Mouse (Mus musculus): ENCODE measurements around the gene Tatdn3. TPM values are rescaled to one million over a fixed set of nuclear protein-coding genes. Genes with fewer than 3 reads are reported as not detected.
A peak's percentile ranks its signal among the peaks of the same experiment; 100 is the strongest.

The Tatdn3 gene
- polyA plus RNA-seq, 1 experiment: 60.7 TPM

DNA sequence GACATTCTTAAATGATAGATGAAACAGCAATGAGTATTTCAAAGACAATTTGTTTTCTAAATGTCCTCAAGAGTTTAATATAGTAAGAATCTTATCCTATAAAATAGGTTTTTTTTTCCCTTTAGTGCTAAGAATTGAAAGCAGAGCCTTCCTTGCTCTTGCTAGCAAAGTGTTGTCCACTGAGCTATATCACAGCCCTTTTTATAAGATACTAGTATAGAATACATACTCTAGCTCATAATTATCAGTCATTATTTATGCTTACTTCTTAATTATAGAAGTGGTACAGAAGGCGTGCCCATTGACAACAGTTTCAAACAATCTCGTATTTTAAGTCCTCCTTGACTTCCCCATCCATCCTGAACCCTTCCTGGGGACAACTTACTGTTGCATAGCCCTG, 1.8 kb upstream of the Tatdn3 start:
- TF ChIP-seq CTCF (IDR thresholded peaks at IDR 0.05; ENCODE audit: extremely low read depth, insufficient read depth, low read length) (no peak), POLR2A (IDR thresholded peaks at IDR 0.05; ENCODE audit: extremely low read depth, insufficient read depth, low read length) (no peak)
- H3K4me1 ChIP-seq (ENCODE audit: control insufficient read depth, insufficient read depth, low read length): peaks cover 2% of the 10 kb centered on the region; the same call in 1 of the 2 replicates
- H3K4me3 ChIP-seq (ENCODE audit: insufficient read depth, low read length): no peak overlapping the region
- no peak overlapping the region for H3K27ac ChIP-seq (ENCODE audit: insufficient read depth, low read length)

DNA sequence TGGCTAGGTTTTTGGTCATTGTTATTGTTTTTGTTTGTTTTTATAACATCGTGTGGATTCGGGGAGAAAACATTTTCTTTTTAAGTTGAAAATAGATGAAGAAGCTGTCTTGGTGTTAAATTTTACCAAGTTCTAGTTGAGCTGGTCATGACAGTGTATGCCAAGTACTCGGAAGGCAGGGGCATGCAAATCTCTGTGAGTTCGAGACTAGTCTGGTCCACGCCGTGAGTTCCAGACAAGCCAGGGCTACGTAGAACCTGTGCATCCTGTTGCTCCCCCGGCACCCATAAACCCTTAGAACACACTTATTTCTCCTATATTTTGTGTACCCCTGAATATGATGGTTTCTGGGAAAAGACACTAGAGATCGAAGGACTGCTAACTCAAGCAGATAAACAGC, 968 bp upstream of the Tatdn3 start:
- no peak overlapping the region for H3K27ac ChIP-seq (ENCODE audit: insufficient read depth, low read length)
- H3K4me3 ChIP-seq (ENCODE audit: insufficient read depth, low read length): no peak overlapping the region; the same call in 1 of the 2 replicates
- TF ChIP-seq CTCF (IDR thresholded peaks at IDR 0.05; ENCODE audit: extremely low read depth, insufficient read depth, low read length) (no peak), POLR2A (IDR thresholded peaks at IDR 0.05; ENCODE audit: extremely low read depth, insufficient read depth, low read length) (no peak)
- peaks cover 2% of the 10 kb centered on the region; the same call in 1 of the 2 replicates for H3K4me1 ChIP-seq (ENCODE audit: control insufficient read depth, insufficient read depth, low read length)

DNA sequence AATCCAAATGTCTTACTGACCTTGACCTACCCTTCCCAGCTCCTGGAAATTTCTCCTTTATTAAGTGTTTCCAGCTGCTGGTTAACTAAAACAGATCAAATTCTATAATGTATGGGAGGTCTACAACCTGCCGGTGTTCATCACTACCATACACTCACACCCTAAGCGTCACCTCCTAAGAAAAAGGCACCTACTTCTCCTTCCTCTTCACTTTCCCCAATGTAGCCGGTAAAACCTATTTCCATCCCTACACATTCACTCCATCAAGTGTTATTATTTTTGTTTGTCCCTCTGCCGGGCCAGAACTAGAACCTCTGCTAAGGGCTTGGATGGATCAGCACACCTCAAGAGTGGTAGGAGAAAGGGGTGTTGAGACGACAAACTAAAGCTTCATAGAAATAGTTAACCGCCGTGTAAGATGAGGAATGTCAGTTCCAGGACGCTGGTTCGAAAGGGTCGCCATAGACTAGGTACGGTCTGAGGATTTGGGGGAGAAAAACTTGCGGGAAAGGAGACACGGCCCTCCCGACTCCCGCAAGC, 421 bp downstream of the Tatdn3 start:
- TF ChIP-seq CTCF (IDR thresholded peaks at IDR 0.05; ENCODE audit: extremely low read depth, insufficient read depth, low read length): no peak
- TF ChIP-seq POLR2A (IDR thresholded peaks at IDR 0.05; ENCODE audit: extremely low read depth, insufficient read depth, low read length): no peak
- Histone ChIP-seq H3K27ac (ENCODE audit: insufficient read depth, low read length) (peak overlapping the region; percentile 51; the same call in 1 of the 2 replicates), H3K4me3 (ENCODE audit: insufficient read depth, low read length) (peak overlapping the region; percentile 67), H3K4me1 (ENCODE audit: control insufficient read depth, insufficient read depth, low read length) (peaks cover 2% of the 10 kb centered on the region; the same call in 1 of the 2 replicates)

DNA sequence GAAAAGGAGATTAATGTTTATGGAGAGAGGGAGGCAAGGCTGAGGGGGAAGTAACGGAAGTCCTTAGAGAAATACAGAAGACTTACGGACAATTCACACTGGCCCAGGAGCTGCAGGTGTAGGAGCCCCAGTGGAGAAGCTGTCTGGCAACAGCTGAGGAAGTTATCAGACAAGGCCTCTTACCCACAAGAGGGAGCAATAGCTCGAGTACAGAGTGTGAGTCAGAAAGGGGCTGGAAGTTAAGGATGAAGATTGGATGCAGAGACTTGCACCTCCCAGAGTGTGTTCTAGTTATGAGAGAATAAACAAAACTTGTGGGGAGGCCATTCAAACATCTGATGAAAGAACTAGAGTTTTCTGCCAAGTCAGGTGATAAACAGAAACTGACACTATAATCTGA, 5.3 kb downstream of the Tatdn3 start:
- TF ChIP-seq POLR2A (IDR thresholded peaks at IDR 0.05; ENCODE audit: extremely low read depth, insufficient read depth, low read length) (no peak), CTCF (IDR thresholded peaks at IDR 0.05; ENCODE audit: extremely low read depth, insufficient read depth, low read length) (no peak)
- H3K4me3 ChIP-seq (ENCODE audit: insufficient read depth, low read length): no peak overlapping the region

DNA sequence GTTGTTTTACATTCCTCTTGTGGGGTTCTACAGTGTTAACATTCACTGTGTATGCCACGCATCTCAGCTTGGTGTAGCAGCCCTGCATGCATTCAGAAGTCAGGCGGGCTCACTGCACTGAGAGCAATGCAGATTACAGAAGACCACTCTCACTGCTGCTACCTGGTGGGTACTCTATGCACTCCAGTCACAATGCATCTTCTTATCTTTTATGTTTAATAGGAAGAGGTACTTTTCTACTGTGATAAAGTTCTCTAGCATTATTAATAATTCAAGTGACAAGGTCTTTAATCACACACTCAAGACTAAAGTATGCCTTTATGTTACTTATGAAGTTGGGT, 7.2 kb downstream of the Tatdn3 start:
- no peak overlapping the region for H3K27ac ChIP-seq (ENCODE audit: insufficient read depth, low read length)
- no peak for TF ChIP-seq POLR2A (IDR thresholded peaks at IDR 0.05; ENCODE audit: extremely low read depth, insufficient read depth, low read length)
- no peak for TF ChIP-seq CTCF (IDR thresholded peaks at IDR 0.05; ENCODE audit: extremely low read depth, insufficient read depth, low read length)
- no peaks in the 10 kb centered on the region for H3K4me1 ChIP-seq (ENCODE audit: control insufficient read depth, insufficient read depth, low read length)
- no peak overlapping the region for H3K4me3 ChIP-seq (ENCODE audit: insufficient read depth, low read length)

More for the DNA sequence above, 5.3 kb downstream of the Tatdn3 start:
- Histone ChIP-seq H3K4me1 (ENCODE audit: control insufficient read depth, insufficient read depth, low read length) (peaks cover 2% of the 10 kb centered on the region; the same call in 1 of the 2 replicates), H3K27ac (ENCODE audit: insufficient read depth, low read length) (no peak overlapping the region)

DNA sequence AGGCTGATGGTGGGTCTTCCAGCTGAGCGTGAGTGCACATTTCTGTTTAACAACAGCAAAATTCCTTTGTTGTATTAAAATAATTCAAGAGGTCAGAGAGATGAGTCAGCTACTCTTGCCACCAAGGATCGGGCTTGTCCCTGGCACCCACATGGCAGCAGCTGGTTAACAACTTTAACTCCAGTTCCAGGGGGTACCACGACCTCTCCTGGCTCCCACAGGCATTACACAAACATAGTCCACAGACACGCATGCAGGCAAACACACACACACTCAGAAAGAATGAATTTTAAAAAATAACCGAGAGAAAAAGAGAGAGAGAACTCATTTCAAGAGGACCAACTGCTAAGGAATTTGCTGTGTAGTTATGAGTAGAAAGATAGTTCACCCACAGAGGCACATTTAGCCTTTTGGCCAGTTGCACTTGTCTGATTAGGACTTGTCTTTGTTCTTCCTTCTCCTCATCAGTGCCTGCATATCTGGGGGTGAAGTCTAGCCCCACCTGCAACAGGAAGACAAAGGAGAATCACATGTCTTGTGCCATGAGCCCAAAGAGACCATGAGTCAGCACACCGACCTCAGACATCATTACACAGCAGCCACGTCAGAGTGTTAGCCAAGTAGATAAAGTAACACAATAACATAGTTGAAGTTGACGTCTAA, 7.7 kb downstream of the Tatdn3 start:
- H3K4me1 ChIP-seq (ENCODE audit: control insufficient read depth, insufficient read depth, low read length): no peaks in the 10 kb centered on the region
- H3K27ac ChIP-seq (ENCODE audit: insufficient read depth, low read length): no peak overlapping the region
- no peak overlapping the region for H3K4me3 ChIP-seq (ENCODE audit: insufficient read depth, low read length)
- TF ChIP-seq CTCF (IDR thresholded peaks at IDR 0.05; ENCODE audit: extremely low read depth, insufficient read depth, low read length): no peak
- TF ChIP-seq POLR2A (IDR thresholded peaks at IDR 0.05; ENCODE audit: extremely low read depth, insufficient read depth, low read length): no peak

DNA sequence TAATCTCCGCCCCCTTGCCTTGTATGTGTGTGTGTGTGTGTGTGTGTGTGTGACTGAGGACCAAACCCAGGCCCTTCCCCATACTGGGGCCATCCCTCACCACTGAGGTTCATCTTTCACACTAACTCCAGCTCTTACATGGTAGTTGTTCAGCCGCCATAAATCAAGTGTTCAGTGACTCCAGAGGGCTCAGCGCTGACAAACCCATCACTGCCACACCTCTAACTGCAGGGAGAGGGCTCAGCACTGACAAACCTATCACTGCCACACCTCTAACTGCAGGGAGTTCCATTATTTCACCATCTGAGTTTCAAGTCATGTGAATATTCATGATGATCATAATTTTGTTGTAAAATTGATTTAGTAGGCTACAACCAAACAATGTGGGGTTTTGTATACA, 9.2 kb downstream of the Tatdn3 start:
- Histone ChIP-seq H3K27ac (ENCODE audit: insufficient read depth, low read length) (no peak overlapping the region), H3K4me1 (ENCODE audit: control insufficient read depth, insufficient read depth, low read length) (no peaks in the 10 kb centered on the region), H3K4me3 (ENCODE audit: insufficient read depth, low read length) (no peak overlapping the region)
- TF ChIP-seq POLR2A (IDR thresholded peaks at IDR 0.05; ENCODE audit: extremely low read depth, insufficient read depth, low read length): no peak

DNA sequence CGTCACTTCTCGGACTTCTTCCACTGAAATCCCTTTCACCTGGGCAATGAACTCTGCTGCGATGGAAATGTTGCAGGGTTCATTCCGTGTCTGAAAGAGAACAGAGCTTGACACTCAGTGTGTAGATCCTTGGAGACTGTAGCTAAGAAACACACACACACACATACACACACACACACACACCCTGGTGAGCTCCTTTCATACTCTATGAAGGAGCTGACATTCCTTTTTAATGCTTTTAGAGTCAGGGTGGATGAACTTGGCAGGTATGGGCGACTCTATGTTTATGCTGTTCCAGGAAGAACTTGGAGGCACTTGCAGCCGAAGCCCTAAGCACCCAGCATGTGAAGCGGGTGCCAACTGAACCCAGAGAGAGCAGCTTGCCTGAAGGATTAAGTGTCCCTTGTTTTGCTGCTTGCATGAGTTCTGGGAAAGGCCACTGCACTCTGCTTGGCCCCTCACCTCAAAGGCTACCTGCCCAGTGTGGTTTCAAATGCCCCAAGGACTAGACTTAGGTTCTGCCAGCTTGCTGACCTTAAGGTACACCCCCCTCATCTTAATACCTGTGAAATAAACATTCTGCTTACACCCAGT, 16.4 kb downstream of the Tatdn3 start:
- no peak overlapping the region for H3K27ac ChIP-seq (ENCODE audit: insufficient read depth, low read length)
- TF ChIP-seq POLR2A (IDR thresholded peaks at IDR 0.05; ENCODE audit: extremely low read depth, insufficient read depth, low read length): no peak
- no peak for TF ChIP-seq CTCF (IDR thresholded peaks at IDR 0.05; ENCODE audit: extremely low read depth, insufficient read depth, low read length)
- H3K4me3 ChIP-seq (ENCODE audit: insufficient read depth, low read length): no peak overlapping the region
- no peaks in the 10 kb centered on the region for H3K4me1 ChIP-seq (ENCODE audit: control insufficient read depth, insufficient read depth, low read length)

DNA sequence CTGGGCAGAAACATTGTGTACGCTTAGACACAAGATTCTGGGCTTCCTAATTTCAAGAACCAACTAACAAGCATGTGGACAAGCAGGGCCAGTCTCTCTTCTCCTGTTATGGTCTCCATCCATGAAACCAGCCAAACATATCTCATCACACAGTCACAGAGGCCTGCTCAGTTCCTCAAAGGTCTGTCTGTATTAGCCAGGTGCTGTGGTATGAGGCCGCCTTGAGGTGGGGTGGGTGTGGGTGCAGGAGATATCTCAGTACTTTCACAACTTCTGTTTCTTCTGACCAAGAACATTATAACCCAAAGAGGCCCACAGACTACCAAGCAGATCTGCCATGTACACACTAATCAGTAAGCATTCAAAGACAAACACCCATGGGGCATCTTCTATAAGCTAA, 17.5 kb downstream of the Tatdn3 start:
- no peaks in the 10 kb centered on the region for H3K4me1 ChIP-seq (ENCODE audit: control insufficient read depth, insufficient read depth, low read length)
- H3K27ac ChIP-seq (ENCODE audit: insufficient read depth, low read length): no peak overlapping the region
- no peak overlapping the region for H3K4me3 ChIP-seq (ENCODE audit: insufficient read depth, low read length)
- TF ChIP-seq POLR2A (IDR thresholded peaks at IDR 0.05; ENCODE audit: extremely low read depth, insufficient read depth, low read length): no peak
- TF ChIP-seq CTCF (IDR thresholded peaks at IDR 0.05; ENCODE audit: extremely low read depth, insufficient read depth, low read length): no peak

DNA sequence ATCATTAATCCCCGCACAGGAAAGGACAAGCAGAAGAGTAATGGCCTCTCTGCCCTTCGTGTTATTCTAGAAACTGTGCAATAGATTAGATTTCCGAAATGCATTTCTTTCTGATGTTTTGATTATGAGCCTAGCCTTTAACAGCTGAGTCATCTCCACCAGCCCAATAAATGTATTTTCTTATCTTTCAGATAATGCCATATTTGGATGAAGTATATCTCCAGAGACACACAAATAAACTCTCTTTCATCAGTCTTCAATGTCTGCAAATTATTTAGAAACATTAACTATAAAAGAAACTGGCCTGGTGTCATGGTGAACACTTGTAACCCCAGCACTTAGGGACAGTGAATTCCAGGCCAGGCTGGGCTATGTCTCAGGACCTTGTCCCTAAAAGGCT, 20.0 kb downstream of the Tatdn3 start:
- Histone ChIP-seq H3K4me1 (ENCODE audit: control insufficient read depth, insufficient read depth, low read length) (no peaks in the 10 kb centered on the region), H3K4me3 (ENCODE audit: insufficient read depth, low read length) (no peak overlapping the region), H3K27ac (ENCODE audit: insufficient read depth, low read length) (no peak overlapping the region)
- TF ChIP-seq CTCF (IDR thresholded peaks at IDR 0.05; ENCODE audit: extremely low read depth, insufficient read depth, low read length): no peak
- TF ChIP-seq POLR2A (IDR thresholded peaks at IDR 0.05; ENCODE audit: extremely low read depth, insufficient read depth, low read length): no peak

Data from cortical plate, adult 2 months (tissue).